Mouse (Mus musculus) fibroblast of lung, adult 2 months (primary cell): Measurements from ENCODE around the gene Actl6b.

Experiments
- DNase-seq: peaks from one replicate; pipeline ENCODE4 v3.0.0-alpha.2; 2011; ENCODE audit warnings: low read depth

Gene Actl6b

DNA sequence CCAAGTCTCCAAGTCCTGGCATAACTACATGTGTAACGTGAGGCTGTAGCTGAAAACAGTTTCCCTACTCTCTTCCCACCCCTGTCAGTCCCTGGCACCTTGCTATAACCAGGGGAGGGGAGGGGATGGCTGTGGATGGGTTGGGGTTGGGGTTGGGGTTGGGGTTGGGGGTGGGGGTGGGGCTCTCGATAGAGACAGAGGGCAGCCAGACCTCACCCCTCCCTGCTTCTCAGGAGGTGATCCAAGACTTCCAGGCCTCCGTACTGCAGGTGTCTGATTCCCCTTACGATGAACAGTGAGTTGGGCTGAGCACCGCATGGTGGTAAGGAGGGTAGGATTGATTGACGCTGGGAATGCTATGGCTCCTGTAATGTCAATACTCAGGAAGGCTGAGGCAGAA lies 12.4 kb downstream of the Actl6b start:
- DNase-seq, result no peak

DNA sequence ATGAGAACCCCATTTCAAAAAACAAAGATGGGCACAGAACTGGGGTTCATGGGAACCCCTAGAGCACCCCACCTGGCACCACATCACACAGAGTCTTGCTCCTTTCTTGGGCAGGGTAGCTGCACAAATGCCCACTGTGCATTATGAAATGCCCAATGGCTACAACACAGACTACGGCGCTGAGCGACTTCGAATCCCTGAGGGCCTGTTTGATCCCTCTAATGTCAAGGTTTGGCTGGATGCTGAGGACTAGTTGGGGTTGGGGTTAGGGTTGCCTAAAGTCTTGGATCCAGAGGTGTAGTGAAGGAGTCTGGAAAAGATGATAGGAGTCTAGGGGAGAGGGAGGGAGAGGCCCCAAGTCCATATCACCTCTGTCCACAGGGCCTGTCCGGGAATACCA lies 13.1 kb downstream of the Actl6b start:
- no peak for DNase-seq

DNA sequence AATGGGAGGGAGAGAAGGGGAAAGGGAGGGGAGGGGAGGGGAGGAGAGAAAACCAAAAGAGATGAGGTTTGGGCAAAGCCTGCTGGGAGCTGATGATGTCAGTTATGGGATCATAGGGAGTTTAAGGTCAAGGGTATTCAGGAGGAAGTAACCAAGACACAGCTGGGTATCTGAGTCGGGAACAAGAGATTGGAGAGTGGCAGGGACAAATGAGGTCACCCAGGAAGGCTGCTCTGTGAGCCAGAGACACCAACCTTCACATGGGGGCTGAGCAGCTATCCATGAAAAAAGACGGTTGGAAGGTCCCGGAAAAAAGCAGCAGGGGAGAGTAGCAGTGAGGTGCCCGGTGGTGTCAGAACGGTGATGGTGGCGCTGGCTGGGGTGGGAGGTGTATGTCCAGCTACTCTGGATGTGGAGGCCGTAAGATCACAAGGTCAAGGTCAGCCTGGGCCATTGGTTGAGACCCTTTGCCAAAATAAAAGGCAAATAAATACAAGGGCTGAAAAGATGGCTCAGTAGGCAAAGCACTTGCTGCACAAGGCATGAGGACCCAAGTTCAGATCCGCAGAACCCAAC lies 15.0 kb downstream of the Actl6b start:
- no peak for DNase-seq

DNA sequence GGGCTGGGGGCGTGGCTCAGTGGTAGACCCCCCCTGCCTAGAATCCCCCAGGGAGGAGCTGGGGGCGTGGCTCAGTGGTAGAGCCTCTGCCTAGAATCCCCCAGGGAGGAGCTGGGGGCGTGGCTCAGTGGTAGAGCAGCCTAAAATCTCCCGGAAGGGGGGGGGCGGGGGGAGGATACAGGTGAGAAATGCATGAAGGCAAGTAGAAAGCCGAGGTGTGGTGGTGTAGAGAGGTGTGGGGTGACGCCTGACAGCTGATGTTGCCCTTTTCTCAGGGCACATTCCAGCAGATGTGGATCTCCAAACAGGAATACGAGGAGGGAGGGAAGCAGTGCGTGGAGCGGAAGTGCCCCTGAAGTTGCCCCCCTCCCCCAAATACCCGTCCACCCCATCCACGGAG lies 15.7 kb downstream of the Actl6b start:
- DNase-seq, result no peak

DNA sequence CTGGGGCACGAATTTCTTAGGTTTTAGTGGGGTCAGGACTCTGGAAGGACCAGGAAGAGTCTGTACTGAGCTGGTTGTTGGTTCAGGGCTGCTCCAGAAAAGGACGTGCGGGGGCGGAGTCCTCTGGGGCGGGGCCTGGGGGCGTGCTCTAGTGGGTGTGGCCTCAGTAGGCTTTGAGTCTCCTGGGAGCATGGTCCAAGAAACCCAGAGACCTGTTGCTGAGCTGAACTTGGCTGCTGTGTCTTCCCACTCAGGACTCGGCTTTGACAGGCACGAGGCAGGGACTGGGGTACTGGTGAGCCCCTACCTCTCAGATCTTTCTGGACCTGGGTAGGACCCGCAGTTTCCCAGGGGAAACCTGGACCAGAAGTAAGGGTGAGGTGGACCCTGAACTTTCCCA lies 16.3 kb downstream of the Actl6b start, which contains the start of gene Tfr2:
Gene Tfr2 (plus strand): TSS at position 176 of the 400 bp plus-strand sequence.
- no peak for DNase-seq

DNA sequence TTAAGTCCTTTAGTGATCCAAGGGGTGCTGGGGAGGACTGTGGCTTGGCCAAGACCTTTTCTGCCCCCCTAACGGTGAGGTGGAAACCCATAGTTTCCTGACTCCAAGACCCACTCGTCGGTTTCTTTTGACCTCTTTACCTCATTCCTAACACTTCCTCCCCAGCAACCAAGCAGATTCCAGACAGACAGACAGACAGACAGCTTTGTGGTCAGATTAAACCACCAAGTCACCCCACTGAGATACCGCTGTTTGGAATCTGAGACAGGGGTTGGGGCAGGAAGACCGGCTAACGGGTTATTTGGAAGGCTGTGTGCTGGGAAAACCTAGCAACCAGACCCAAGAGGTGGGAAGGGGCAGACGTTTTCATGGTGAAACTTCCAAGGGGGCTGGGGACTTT lies 16.9 kb downstream of the Actl6b start:
- DNase-seq, result no peak

DNA sequence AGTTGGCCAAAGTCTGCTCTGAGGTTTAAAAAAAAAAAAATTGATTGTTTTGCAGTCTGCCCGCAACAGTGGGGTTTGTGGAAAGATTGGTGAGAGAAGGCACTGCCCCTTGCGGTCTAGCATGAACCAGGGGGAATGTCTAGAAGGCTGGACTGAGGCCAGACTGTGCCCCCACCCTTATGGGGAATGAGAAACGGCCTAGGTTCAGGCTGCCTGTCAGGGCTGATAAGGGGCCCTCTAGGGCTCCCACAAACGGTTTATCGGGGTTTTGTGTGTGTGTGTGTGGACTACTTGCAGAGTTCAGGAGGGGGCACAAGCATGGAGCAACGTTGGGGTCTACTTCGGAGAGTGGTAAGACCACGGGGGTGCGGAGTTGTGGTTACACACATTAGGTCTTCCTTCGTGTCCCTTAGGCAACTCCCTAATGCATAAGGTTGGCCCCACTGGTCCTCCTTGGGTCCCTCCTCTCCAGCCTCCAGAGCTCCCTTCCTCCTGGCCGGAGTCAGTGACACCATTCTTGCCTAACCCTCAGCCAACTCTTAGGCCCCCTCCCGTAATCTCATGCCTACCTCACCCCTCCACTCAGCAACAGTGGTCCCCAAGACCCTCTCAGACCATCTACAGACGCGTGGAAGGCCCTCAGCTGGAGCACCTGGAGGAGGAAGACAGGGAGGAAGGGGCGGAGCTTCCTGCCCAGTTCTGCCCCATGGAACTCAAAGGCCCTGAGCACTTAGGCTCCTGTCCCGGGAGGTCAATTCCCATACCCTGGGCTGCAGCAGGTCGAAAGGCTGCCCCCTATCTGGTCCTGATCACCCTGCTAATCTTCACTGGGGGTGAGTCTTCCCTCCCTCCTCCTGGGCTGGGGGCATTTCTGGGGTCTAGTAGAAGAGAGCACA lies 17.6 kb downstream of the Actl6b start:
- no peak for DNase-seq

DNA sequence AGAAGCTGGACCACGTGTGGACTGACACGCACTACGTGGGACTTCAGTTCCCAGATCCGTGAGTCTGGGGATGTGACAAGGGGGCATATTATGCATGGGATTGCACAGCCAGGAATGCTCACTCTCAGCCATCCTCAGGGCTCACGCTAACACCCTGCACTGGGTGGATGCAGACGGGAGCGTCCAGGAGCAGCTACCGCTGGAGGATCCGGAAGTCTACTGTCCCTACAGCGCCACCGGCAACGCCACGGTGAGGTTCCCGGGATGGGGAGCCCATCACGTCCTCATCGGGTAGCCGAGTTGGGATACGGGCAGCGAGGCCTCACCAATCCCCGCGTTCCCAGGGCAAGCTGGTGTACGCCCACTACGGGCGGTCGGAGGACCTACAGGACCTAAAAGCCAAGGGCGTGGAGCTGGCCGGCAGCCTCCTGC lies 21.2 kb downstream of the Actl6b start:
- no peak for DNase-seq

DNA sequence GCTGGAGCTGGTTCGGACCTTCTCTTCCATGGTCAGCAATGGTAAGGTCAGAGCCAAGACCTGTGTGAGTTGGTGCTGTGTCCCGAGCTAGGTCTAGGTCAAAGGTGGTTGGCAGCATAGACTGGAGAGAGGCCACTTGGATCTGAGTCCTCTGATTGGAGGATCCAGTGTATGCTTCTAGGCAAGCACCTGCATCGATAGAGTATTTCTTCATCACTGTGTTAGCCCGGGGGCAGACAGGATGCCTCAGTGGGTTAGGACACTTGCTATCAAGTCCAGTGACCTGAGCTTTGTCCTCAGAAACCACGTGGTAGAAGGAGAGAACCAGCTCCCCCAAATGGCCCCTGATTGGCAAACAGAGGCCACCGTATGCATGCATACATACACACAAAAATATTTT lies 26.9 kb downstream of the Actl6b start:
- DNase-seq, result no peak

DNA sequence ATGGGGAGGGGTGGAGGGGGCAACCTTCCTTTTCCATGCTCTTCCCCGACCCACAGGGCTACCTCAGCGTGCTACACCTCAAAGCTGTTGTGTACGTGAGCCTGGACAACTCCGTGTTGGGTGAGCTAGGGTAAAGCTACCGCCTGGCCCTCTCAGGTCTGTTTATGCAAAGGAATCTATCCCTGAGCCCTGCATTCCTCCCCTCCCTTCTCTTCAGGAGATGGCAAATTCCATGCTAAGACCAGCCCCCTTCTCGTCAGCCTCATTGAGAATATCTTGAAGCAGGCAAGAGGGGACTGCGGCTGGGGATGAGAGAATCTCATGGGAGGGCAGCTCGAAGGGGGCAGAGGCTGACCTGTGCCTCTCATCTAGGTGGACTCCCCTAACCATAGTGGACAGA lies 29.4 kb downstream of the Actl6b start:
- no peak for DNase-seq

DNA sequence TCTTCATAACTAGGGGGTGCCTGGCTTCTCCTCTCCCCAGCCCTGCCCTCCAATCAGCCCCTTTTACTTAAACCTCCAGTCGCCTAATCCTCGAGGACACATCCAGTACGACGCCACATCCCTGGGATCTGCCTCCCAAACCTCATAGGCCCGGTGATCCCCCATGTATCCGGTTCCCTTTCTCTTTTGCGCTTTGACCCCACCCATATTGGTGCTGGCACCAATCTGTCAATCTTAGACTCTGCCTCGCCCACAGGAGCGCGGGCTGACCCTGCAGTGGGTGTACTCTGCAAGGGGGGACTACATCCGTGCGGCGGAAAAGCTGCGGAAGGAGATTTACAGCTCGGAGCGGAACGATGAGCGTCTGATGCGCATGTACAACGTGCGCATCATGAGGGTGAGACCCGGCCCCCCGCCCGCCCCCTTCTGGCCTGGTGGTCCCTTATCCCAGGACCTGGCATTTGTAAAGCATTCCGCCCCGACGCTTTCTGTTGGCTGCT lies 30.4 kb downstream of the Actl6b start:
- no peak for DNase-seq

DNA sequence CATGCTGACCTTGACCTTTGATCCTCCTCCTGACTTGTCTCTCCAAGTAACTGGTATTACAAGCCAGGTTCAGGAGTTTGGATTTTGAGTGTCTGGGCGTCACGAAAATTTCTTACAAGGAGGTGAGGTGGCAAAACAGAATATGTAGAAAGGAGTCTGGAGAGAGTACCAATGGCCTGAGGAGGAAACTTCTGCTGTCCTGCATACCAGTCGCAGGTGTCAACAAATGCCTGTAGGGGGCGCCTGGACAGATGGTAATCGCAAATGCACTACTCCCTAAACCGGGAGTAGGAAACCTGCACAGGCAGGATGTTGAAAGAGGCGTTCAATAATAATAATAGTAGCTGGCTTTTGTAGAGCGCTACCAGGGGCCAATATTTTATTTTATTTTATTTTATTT lies 31.7 kb downstream of the Actl6b start:
- no peak for DNase-seq

DNA sequence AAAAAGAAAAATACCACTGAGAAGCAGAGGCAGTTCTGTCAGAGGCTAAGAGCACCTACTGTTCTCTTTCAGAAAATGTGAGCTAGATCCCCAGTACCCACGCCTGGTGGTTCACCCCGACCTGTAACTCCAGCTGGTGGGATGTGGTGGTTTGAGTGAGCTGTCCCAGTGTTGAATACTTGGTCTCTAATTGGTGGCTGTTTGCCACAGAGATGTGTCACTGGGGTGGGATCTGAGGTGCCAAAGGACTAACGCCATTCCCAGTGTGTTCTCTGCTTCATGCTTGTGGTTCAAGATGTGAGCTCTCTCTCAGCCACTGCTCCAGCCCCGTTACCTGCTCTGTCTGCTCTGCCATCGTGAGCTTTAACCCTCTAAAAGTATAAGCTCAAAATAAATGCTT lies 37.2 kb downstream of the Actl6b start:
- no peak for DNase-seq

DNA sequence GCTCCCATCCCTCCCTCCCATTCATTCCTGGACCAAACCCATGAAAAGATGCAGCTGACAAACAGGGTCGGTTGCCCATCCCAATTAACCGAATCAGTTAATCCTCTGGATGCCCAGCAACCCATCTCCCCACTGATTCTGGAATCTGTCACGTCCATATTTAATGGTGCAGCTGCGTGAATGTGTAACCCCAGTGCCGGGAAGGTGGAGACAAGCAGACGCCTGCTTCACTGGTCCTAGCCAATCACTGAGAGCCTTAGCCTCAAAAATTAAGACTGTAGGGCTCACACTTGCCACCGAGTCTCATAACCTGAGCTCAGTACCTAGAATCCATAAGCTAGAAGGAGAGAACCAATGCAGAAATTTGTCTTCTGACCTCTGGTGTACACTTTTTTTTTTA lies 42.6 kb downstream of the Actl6b start:
- no peak for DNase-seq

DNA sequence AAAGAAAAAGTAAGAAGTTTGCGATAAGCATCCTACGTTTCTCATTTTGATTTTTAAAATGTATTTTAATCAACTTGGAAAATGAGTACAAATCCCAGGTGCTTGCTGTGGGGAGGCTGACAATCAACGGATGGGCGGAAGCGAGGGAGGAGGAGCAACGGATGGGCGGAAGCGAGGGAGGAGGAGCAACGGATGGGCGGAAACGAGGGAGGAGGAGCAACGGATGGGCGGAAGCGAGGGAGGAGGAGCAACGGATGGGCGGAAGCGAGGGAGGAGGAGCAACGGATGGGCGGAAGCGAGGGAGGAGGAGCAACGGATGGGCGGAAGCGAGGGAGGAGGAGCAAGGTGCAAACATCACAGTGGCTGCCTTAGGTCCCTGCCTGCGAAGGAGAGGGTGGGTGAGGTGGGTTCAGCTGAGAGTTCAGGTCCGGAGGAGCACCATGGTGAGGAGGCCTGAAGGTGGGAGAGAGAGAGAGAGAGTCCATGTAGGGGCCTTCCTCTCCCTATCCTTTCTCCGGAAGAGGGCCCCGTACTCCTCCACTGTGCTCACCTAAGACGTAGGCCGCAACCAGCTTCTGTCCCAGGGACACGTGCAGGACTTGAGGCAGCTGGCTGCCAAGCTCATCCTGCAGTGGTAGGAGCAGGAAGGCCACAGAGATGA lies 43.4 kb downstream of the Actl6b start:
- DNase-seq, result no peak

DNA sequence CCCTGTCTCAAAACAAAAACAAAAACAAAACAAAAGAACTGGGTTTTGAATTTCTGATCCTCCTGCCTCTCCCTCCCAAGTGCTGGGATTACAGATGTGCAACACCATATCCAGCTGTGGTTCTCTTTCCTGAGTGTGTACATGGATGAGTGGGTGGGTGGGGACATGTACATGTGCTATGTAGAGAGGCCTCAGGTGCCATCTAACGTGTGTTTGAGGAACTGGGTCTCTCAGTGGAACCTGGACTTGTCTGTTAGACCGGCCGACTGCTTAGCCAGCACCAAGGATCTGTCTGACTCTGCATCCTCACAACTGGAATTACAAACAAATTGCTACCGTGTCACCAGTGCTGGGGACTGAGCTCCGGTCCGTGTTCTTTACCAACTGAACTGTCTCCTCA lies 44.3 kb downstream of the Actl6b start:
- DNase-seq, result no peak

DNA sequence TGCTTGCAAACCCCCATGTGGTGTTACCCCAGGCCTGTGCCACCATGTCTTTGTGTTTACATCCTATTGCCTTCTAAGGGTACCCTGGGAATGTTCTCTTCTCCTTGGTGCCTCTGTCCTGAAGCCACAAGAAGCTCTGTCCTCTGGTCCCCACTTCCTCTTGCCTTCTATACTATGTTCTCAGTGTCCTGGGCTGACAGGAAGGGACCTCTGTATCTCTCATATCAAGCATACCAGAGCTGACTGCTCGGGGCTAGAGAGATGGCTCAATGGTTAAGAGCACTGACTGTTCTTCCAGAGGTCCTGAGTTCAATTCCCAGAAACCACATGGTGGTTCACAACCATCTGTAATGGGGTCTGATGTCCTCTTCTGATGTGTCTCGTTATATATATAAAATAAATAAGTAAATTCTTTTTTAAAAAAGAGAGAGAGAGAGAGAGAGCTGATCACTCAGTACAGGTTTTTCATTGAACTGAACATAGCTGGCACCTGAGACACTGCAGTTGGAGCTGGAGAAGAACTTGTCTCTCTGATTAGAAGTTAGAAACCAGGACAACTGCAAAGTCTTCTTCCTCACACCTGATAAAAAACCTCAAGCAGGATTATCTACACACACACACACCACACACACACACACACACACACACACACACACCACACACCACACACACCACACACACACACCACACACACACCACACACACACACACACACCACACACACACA lies 44.9 kb downstream of the Actl6b start:
- DNase-seq, result no peak

DNA sequence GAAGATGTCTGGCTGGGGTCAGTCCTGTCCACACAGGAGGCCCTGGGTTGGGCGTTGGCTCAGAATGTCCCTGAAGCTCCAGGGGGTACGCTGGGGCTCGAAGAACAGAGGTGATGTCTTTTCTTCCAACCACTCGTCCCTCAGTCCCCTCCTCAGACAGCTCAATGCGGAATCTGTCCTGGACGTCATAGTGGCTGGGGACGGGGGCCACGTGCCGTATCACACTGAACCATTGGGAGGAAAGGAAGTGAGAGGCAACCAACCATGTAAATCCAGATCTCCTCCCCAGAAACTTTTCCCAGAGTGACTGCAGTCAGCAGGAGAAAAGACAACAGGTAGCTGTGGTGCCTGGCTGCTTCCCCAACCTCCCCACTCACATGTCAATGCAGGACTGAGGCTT lies 46.3 kb downstream of the Actl6b start:
- no peak for DNase-seq

DNA sequence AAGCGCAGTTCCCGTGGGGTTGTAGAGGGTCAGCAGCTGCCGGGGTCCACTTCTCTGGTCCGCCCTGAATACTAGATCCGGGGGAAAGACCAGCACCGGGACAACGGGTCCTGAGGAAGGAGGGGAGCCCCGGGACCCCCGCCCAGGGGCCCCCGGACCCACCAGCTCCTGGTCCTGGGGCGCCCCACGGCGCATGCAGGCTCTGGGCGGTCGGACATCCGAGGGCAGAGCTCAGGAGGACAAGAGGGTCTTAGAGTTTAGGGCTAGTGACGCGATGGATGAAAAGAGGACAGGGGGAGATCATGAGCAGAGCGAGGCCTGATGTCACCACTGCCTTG lies 46.9 kb downstream of the Actl6b start:
- DNase-seq, result no peak

DNA sequence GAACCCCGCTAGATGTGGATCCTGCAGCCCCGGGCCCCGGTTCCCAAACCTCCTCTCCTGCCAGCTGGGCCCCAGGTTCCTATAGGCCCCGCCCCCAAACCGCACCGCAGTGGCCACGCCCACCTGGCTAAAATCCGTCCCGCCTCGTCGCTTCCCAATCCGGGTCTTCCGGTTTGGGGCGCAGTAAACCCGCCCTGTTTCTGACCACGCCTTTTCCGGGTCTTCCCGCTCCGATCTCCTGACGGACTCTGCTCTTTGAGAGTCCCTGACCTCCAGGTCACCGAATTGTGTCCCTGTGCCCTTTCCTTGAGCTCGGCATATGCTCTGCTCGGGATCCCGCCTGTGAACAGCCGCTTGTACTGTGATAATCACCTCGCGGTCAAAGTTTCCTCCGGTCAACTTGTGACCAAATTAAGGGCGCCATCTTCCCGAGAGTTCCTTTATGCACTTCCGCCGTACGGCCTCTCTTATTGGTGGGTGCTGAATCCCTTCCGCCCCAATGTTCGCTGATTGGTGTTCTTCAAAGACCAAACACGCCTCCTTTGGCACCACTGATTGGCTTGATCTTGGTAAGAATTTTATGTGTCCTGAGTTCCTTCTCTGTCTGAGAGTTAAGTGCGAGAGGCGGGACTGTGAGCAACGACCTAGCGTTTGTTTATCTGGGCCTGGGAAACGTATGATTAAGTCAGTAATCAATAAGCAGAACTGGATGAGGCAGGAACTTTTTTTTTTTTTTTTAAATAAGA lies 47.5 kb downstream of the Actl6b start, which contains the start of gene Mospd3:
Gene Mospd3 (minus strand): TSS at position 440 of the 746 bp plus-strand sequence.
- peak; percentile 99 for DNase-seq

DNA sequence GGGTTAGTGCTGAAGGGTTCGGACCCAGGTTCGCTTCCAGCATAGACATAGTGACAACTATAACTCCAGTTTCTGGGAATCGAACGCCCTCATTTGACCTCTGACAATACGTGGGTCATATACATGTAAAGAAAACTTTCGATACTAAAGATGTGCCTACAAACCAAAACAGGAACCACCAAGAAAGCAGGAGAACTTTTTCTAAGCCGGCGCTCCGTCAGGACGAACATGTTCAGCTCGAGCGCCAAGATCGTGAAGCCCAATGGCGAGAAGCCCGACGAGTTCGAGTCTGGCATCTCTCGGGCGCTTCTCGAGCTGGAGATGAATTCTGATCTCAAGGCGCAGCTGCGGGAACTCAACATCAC lies 48.0 kb downstream of the Actl6b start:
- DNase-seq, result no peak
